Comparison of ENCODE assay signal across 9 mouse cellular contexts in the genomic region with DNA sequence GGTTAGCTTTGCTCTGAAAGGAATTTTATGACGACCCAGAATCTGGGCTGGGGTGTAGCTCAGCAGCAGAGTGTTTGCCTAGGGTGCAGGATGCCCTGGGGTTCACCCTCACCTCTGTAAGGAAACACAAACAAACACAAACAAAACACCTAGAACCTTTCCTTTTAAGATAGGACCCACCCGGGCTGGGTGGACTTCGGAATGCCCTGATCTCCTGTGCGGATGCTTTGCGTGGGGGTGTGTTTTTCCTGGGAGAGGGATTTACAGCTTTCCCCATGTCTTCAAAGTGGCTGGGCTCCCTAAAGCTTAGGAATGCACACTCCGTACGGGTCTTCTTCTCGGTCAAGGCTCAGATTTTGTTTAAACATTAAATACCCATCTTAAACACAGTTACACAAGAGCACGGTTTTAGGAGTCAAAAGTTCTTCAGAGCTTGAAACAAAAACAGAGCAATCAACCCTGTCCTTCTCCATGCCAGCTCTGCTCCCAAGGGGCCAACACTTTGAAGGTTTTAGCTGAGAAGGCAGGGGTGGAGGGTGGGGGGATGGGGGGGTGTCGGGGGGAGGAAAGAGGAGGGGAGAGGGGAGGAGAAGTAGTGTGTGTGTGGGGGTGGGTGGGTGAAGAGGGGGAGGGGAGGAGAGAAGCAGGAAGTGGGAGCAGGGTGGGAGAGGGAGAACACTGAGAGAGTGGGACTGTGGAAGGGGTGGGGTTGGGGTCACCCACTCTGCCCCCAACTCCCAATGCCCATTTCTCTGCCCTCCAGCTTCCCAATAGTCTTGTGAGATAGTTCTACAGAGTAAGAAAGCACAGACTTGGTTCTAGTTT. TPM values are rescaled to one million over a fixed set of nuclear protein-coding genes. Genes with fewer than 3 reads are reported as not detected.
DNase-seq lines count a peak whose midpoint lies in the region; ATAC-seq lines count a peak whose summit lies in the region.
"Had no signal": no experiment of that assay in that cellular context is flagged by ENCODE, and none has a peak within 500 bp of the region (broad histone marks: within the 10 kb centered on the region; RNA-seq: fewer than 3 reads in every experiment).

No protein-coding gene starts in this region.

- H3K36me3 ChIP-seq in hindbrain, embryonic 12.5 days: no peaks in the 10 kb centered on the region
- no peaks in the 10 kb centered on the region for H3K36me3 ChIP-seq in hindbrain, embryonic 11.5 days (ENCODE audit: control insufficient read depth, insufficient read depth, low read length)
- no peaks in the 10 kb centered on the region for H3K36me3 ChIP-seq in hindbrain, embryonic 15.5 days
- no peaks in the 10 kb centered on the region for H3K36me3 ChIP-seq in limb, embryonic 13.5 days

- no peak for DNase-seq in hindbrain, embryonic 11.5 days (ENCODE audit: low spot score)
- peak; percentile 74 for DNase-seq in R1 (ENCODE audit: low read depth, low spot score)
- no peak for DNase-seq in thymus, postnatal 25 days
- no peak for DNase-seq in embryo, embryonic 10.5 days (ENCODE audit: low spot score)
- DNase-seq: adrenal gland, postnatal 36 days had no signal

- peak; percentile 21; the same call in 1 of the 2 replicates for ATAC-seq in hindbrain, embryonic 12.5 days (ENCODE audit: low FRiP score)
- ATAC-seq in hindbrain, embryonic 11.5 days (ENCODE audit: low FRiP score): no peak
- no peak for ATAC-seq in hindbrain, embryonic 15.5 days (ENCODE audit: low FRiP score, low read depth)
- 0 out of 2 replicates have a peak, but pooled peaks have one; percentile 30 for ATAC-seq in limb, embryonic 13.5 days (ENCODE audit: low FRiP score, low read depth)
- no peak for ATAC-seq in erythroblast, adult 5-6 weeks (replicated peaks; ENCODE audit: low FRiP score, poor library complexity, severe bottlenecking)

- peaks cover 88% of the 10 kb centered on the region for H3K4me1 ChIP-seq in hindbrain, embryonic 12.5 days
- H3K4me1 ChIP-seq in hindbrain, embryonic 11.5 days (replicated peaks; ENCODE audit: control insufficient read depth, insufficient read depth, low read length): peaks cover 12% of the 10 kb centered on the region
- peaks cover 82% of the 10 kb centered on the region for H3K4me1 ChIP-seq in hindbrain, embryonic 15.5 days (replicated peaks)
- H3K4me1 ChIP-seq in limb, embryonic 13.5 days: peaks cover 64% of the 10 kb centered on the region

- peak overlapping the region; percentile 8; the same call in 1 of the 2 replicates for H3K9ac ChIP-seq in hindbrain, embryonic 12.5 days
- no peak overlapping the region for H3K9ac ChIP-seq in hindbrain, embryonic 11.5 days (ENCODE audit: low read depth, low read length)
- no peak overlapping the region for H3K9ac ChIP-seq in hindbrain, embryonic 15.5 days
- no peak overlapping the region for H3K9ac ChIP-seq in limb, embryonic 13.5 days

- H3K27me3 ChIP-seq in hindbrain, embryonic 12.5 days: no peaks in the 10 kb centered on the region
- H3K27me3 ChIP-seq in hindbrain, embryonic 11.5 days (ENCODE audit: control insufficient read depth, insufficient read depth, low read length): no peaks in the 10 kb centered on the region
- no peaks in the 10 kb centered on the region for H3K27me3 ChIP-seq in hindbrain, embryonic 15.5 days
- no peaks in the 10 kb centered on the region for H3K27me3 ChIP-seq in limb, embryonic 13.5 days

- no peak overlapping the region for H3K4me3 ChIP-seq in hindbrain, embryonic 12.5 days
- no peak overlapping the region for H3K4me3 ChIP-seq in hindbrain, embryonic 11.5 days (ENCODE audit: low read depth, low read length)
- H3K4me3 ChIP-seq in hindbrain, embryonic 15.5 days: no peak overlapping the region
- H3K4me3 ChIP-seq in limb, embryonic 13.5 days: no peak overlapping the region

- peak overlapping the region; percentile 27 for H3K4me2 ChIP-seq in hindbrain, embryonic 12.5 days (replicated peaks)
- H3K4me2 ChIP-seq in hindbrain, embryonic 11.5 days (replicated peaks; ENCODE audit: low read depth, low read length): no peak overlapping the region
- H3K4me2 ChIP-seq in hindbrain, embryonic 15.5 days: 0 out of 2 replicates have a peak overlapping the region, but pooled peaks have one; percentile 33
- H3K4me2 ChIP-seq in limb, embryonic 13.5 days (replicated peaks): peak overlapping the region; percentile 21; the same call in 1 of the 2 replicates

- peak overlapping the region; percentile 35 for H3K27ac ChIP-seq in hindbrain, embryonic 12.5 days
- H3K27ac ChIP-seq in hindbrain, embryonic 11.5 days (ENCODE audit: low read depth, low read length): no peak overlapping the region; the same call in 1 of the 2 replicates
- H3K27ac ChIP-seq in hindbrain, embryonic 15.5 days (replicated peaks): no peak overlapping the region
- peak overlapping the region; percentile 44; the same call in 1 of the 2 replicates for H3K27ac ChIP-seq in limb, embryonic 13.5 days

- H3K9me3 ChIP-seq in hindbrain, embryonic 12.5 days (replicated peaks): no peaks in the 10 kb centered on the region
- H3K9me3 ChIP-seq in hindbrain, embryonic 11.5 days (ENCODE audit: control insufficient read depth, low read length): no peaks in the 10 kb centered on the region
- H3K9me3 ChIP-seq in hindbrain, embryonic 15.5 days: no peaks in the 10 kb centered on the region
- no peaks in the 10 kb centered on the region for H3K9me3 ChIP-seq in limb, embryonic 13.5 days

- 24% methylated on average over 10 of the region's 10 CpGs for WGBS in hindbrain, embryonic 12.5 days
- 23% methylated on average over 10 of the region's 10 CpGs for WGBS in hindbrain, embryonic 11.5 days
- WGBS in hindbrain, embryonic 15.5 days: 28% methylated on average over 10 of the region's 10 CpGs
- WGBS in limb, embryonic 13.5 days: 8% methylated on average over 10 of the region's 10 CpGs

RNA-seq across cellular contexts. Expression of a gene that starts 7.5 kb away (rescaled TPM):
- polyA plus RNA-seq in hindbrain, embryonic 12.5 days (2016; fragmentation: Nextera tagmentation; extraction: Ambion mirVana): 80.4 and 98.4 TPM in 2 replicates
- 55.7 and 58.2 TPM in 2 replicates for polyA plus RNA-seq in hindbrain, embryonic 11.5 days (2014; fragmentation: Nextera tagmentation; extraction: Ambion mirVana)
- polyA plus RNA-seq in hindbrain, embryonic 15.5 days (2015; fragmentation: Nextera tagmentation; extraction: Ambion mirVana): 67.5 and 73.2 TPM in 2 replicates
- 18.7 and 22.1 TPM in 2 replicates for polyA plus RNA-seq in limb, embryonic 13.5 days (2015; fragmentation: Nextera tagmentation; extraction: Ambion mirVana)
- 2.1 and 3.1 TPM in 2 replicates for total RNA-seq in erythroblast, adult 5-6 weeks (2015; ENCODE audit: low replicate concordance)
- total RNA-seq in erythroblast, adult 5-6 weeks (2017; ENCODE audit: low replicate concordance): 2.0 and 2.2 TPM in 2 replicates

Comparison
In these comparisons a context has a peak if more than half of its experiments do, and no peak if none do; other contexts are left out.
1. ATAC-seq: peak in hindbrain, embryonic 12.5 days (single experiment) and limb, embryonic 13.5 days (single experiment); none in hindbrain, embryonic 11.5 days (single experiment), hindbrain, embryonic 15.5 days (single experiment) and erythroblast, adult 5-6 weeks (single experiment).
2. H3K27ac ChIP-seq: peak in hindbrain, embryonic 12.5 days (single experiment) and limb, embryonic 13.5 days (single experiment); none in hindbrain, embryonic 11.5 days (single experiment) and hindbrain, embryonic 15.5 days (single experiment).